Mouse (Mus musculus): ENCODE measurements around the gene U2af1l4. TPM values are rescaled to one million over a fixed set of nuclear protein-coding genes. Genes with fewer than 3 reads are reported as not detected.
A peak's percentile ranks its signal among the peaks of the same experiment; 100 is the strongest.

The U2af1l4 gene
- polyA plus RNA-seq, 1 experiment from 2014 or later: 85.6 TPM

DNA sequence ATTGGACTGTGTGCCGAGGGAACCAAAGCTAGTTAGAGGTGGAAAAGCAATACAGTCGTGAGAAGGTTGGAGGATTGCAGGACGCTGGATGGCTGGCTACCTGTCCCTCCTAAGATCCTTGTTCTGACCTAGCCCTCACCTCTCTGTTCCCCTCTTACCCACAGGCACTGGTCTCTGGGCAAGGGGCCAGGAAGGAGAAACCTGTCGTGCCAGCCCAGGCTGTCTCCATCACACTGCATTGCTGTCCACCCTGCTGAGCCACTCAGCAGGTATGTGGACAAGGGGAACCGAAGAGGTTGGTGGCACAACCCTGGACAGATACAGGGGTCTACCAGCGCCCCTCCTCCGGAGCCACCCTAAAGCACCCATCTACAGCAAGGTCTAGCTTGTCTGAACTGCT lies 37.5 kb downstream of the U2af1l4 start:
- ATAC-seq (ENCODE audit: extremely low read depth, insufficient number of reproducible peaks, low FRiP score, low TSS enrichment): no peak
- Histone ChIP-seq H3K9me3 (no peaks in the 10 kb centered on the region), H3K4me2 (peak overlapping the region; percentile 49; the same call in 1 of the 2 replicates), H3K27me3 (replicated peaks) (peaks cover 16% of the 10 kb centered on the region), H3K9ac (peak overlapping the region; percentile 21; the same call in 1 of the 2 replicates), H3K27ac (replicated peaks) (no peak overlapping the region), H3K4me1 (peaks cover 15% of the 10 kb centered on the region), H3K4me3 (no peak overlapping the region), H3K36me3 (no peaks in the 10 kb centered on the region)
- 55% methylated on average over 7 of the region's 7 CpGs for WGBS

GRCm38 (mm10) chr7:30602583-30602982 lies 39.5 kb downstream of the U2af1l4 start:
- H3K9me3 ChIP-seq: no peaks in the 10 kb centered on the region
- no peak overlapping the region for H3K4me2 ChIP-seq
- 0 out of 2 replicates have a peak, but pooled peaks cover 5% of the 10 kb centered on the region for H3K27me3 ChIP-seq (replicated peaks)
- H3K27ac ChIP-seq (replicated peaks): no peak overlapping the region
- no peaks in the 10 kb centered on the region for H3K36me3 ChIP-seq
- WGBS: 27% methylated on average over 3 of the region's 3 CpGs
- no peak overlapping the region for H3K4me3 ChIP-seq
- no peak for ATAC-seq (ENCODE audit: extremely low read depth, insufficient number of reproducible peaks, low FRiP score, low TSS enrichment)
- peaks cover 15% of the 10 kb centered on the region for H3K4me1 ChIP-seq
- H3K9ac ChIP-seq: no peak overlapping the region

- peaks cover 18% of the 10 kb centered on the region for H3K4me1 ChIP-seq
- H3K4me2 ChIP-seq: no peak overlapping the region
- H3K36me3 ChIP-seq: no peaks in the 10 kb centered on the region
- 41% methylated on average over 8 of the region's 8 CpGs for WGBS
- H3K9me3 ChIP-seq: no peaks in the 10 kb centered on the region
- H3K4me3 ChIP-seq: no peak overlapping the region
- no peak for ATAC-seq (ENCODE audit: extremely low read depth, insufficient number of reproducible peaks, low FRiP score, low TSS enrichment)
- no peak overlapping the region for H3K9ac ChIP-seq
- 0 out of 2 replicates have a peak, but pooled peaks cover 3% of the 10 kb centered on the region for H3K27me3 ChIP-seq (replicated peaks)
- no peak overlapping the region for H3K27ac ChIP-seq (replicated peaks)
Measured at GRCm38 (mm10) chr7:30604424-30604823, 41.3 kb downstream of the U2af1l4 start.

DNA sequence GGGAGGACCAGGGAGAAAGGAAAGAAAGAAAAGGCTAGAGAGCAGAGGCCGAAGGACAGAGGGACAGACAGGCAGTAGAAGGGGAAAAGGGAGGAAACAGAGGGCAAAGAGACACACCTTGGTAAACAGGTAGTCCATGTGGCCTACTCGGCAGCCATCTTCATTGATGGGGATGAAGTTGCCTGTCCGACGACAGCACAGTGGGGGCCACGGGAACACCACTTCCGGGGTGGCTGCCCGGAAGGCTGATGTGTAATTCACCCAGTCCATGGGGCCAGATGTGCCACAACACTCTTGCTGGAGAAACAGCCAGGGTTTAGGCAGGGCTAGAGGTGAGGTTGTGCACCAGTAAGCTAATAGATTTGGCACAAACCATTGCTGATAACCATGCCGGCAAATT lies 41.8 kb downstream of the U2af1l4 start:
- Histone ChIP-seq H3K9me3 (no peaks in the 10 kb centered on the region), H3K9ac (no peak overlapping the region), H3K27me3 (replicated peaks) (0 out of 2 replicates have a peak, but pooled peaks cover 3% of the 10 kb centered on the region), H3K4me3 (no peak overlapping the region), H3K27ac (replicated peaks) (no peak overlapping the region), H3K4me2 (no peak overlapping the region), H3K36me3 (no peaks in the 10 kb centered on the region), H3K4me1 (peaks cover 18% of the 10 kb centered on the region)
- no peak for ATAC-seq (ENCODE audit: extremely low read depth, insufficient number of reproducible peaks, low FRiP score, low TSS enrichment)
- WGBS: 76% methylated on average over 8 of the region's 8 CpGs

DNA sequence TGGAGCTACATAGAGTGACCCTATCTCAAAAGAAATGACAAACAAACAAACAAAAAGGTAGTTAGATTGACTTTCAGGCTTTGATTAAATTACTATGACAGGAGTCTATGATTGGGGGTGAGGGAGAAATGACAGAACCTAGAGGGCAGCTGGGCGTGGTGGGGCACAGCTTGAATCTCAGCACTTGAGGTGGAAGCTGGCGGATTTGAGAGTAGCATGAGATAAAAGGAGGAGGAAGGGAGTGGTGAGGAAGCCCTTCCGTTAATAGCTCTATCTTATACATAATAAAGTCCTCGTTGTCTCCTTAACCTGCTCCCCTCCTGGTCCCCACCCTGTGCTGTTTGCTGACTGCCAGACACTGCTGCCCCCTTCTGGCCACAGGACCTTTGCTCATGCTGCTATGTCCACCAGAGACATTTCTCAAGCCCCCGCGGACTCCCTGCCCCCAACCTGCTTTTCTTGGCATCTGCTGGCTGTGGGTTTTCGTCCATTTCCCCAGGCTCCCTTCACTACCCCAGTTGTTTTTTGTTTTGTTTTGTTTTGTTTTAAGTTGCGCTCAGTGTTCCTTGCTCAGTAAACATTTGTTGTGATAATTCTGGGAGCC lies 44.7 kb downstream of the U2af1l4 start:
- Histone ChIP-seq H3K4me3 (no peak overlapping the region), H3K27ac (replicated peaks) (no peak overlapping the region), H3K4me2 (no peak overlapping the region), H3K36me3 (no peaks in the 10 kb centered on the region), H3K27me3 (replicated peaks) (0 out of 2 replicates have a peak, but pooled peaks cover 3% of the 10 kb centered on the region), H3K9me3 (no peaks in the 10 kb centered on the region), H3K4me1 (peaks cover 14% of the 10 kb centered on the region), H3K9ac (no peak overlapping the region)
- WGBS: 21% methylated on average over 8 of the region's 8 CpGs
- no peak for ATAC-seq (ENCODE audit: extremely low read depth, insufficient number of reproducible peaks, low FRiP score, low TSS enrichment)

DNA sequence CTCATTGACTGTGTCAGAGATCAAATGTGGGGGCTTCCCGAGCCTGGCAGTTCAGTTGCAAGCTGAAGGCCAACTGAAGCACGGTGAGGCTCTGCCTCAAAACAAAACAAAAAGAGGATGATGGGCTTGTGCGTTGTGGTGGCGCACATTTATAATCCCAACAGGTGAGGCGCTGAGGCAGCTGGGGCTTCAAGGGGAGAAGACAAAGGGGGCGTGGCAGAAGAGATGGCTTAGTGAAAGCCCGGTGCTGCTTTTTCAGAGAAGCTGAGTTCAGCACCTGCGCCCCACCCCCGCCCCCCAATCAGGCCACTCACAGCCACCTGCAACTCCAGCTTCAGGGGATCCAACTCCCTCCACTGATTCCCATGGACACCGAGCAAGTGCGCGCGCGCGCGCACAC lies 45.4 kb downstream of the U2af1l4 start:
- Histone ChIP-seq H3K9ac (no peak overlapping the region), H3K4me3 (no peak overlapping the region)
- WGBS: 48% methylated on average over 16 of the region's 16 CpGs

DNA sequence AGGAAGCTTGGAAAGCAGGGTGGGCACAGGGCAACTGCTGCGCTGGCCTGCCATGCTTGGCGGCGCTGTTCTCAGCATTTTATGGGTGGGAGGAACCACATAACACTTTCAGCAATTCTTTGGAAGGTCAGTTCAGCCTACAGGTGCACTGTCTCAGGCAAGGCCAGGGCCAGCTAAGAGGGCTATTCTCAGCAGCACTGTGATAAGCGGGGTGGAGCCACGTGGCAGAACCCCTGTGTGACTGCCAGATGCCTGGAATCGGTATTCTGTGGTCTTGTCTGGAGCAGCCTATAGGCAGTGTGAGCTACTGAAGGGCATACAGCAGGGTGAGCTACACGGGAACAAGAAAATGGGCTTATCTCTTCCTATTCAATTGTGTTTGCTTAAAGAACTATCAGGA lies 46.9 kb downstream of the U2af1l4 start:
- Histone ChIP-seq H3K4me2 (no peak overlapping the region), H3K4me1 (peaks cover 14% of the 10 kb centered on the region), H3K27ac (replicated peaks) (peak overlapping the region; percentile 13; the same call in 1 of the 2 replicates), H3K9ac (no peak overlapping the region), H3K36me3 (peaks cover 1% of the 10 kb centered on the region; the same call in 1 of the 2 replicates), H3K4me3 (no peak overlapping the region), H3K9me3 (no peaks in the 10 kb centered on the region), H3K27me3 (replicated peaks) (0 out of 2 replicates have a peak, but pooled peaks cover 3% of the 10 kb centered on the region)
- peak; percentile 45; the same call in 1 of the 2 replicates for ATAC-seq (ENCODE audit: extremely low read depth, insufficient number of reproducible peaks, low FRiP score, low TSS enrichment)
- WGBS: 27% methylated on average over 7 of the region's 7 CpGs

More for the DNA sequence above, 45.4 kb downstream of the U2af1l4 start:
- Histone ChIP-seq H3K27ac (replicated peaks) (no peak overlapping the region), H3K36me3 (no peaks in the 10 kb centered on the region), H3K4me2 (no peak overlapping the region), H3K4me1 (peaks cover 14% of the 10 kb centered on the region), H3K27me3 (replicated peaks) (0 out of 2 replicates have a peak, but pooled peaks cover 3% of the 10 kb centered on the region), H3K9me3 (no peaks in the 10 kb centered on the region)
- no peak for ATAC-seq (ENCODE audit: extremely low read depth, insufficient number of reproducible peaks, low FRiP score, low TSS enrichment)

DNA sequence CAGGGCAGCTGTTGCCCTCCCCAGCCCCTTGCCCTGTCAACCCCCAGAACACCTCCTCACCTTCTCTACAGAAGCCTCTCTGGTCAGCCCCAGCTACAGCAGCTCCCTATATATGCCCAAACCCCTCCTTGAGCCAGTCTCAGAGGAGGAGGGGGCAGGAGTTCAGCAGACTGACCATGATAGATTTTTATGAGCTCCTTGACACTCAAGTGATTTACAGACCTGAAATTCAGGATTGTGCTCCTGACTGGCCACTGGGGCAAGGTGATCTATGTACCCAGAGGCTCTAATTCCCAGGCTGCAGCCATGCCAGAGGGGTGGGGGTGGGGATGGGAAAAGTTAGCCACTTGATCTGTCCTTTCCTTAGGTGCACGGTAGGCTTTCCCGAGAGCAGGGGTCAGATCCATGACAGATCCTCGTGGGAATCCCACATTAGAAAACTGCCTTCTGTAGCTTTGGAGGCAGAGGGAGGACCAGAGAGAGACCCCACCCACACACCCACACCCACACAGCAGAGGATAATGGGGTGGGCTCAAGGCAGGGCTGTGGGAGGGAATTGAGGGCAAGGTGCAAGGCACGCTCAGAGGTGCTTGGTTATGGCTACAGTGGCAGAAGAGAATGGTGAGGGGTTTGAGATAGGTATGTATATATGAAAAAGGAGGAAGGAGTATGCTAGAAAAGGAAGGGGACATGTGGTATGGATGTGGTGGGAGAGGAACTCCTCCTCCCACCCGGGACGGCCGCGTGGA lies 49.7 kb downstream of the U2af1l4 start, which contains the start of gene Upk1a:
Gene Upk1a, minus strand, starts transcription at position 194 of the 749 bp plus-strand sequence.
- Histone ChIP-seq H3K27me3 (replicated peaks) (0 out of 2 replicates have a peak, but pooled peaks cover 3% of the 10 kb centered on the region), H3K4me3 (no peak within 1 kb of the TSS), H3K27ac (replicated peaks) (no peak within 1 kb of the TSS), H3K9me3 (no peaks in the 10 kb centered on the region), H3K4me1 (peaks cover 14% of the 10 kb centered on the region), H3K9ac (no peak within 1 kb of the TSS), H3K36me3 (peaks cover 29% of the 10 kb centered on the region), H3K4me2 (no peak within 1 kb of the TSS)
- ATAC-seq (ENCODE audit: extremely low read depth, insufficient number of reproducible peaks, low FRiP score, low TSS enrichment): no peak
- 77% methylated on average over 8 of the region's 8 CpGs for WGBS

GRCm38 (mm10) chr7:30613529-30614112 lies 50.5 kb downstream of the U2af1l4 start:
- Histone ChIP-seq H3K4me2 (no peak overlapping the region), H3K36me3 (peaks cover 37% of the 10 kb centered on the region), H3K9me3 (no peaks in the 10 kb centered on the region), H3K27me3 (replicated peaks) (no peaks in the 10 kb centered on the region), H3K27ac (replicated peaks) (no peak overlapping the region), H3K4me1 (peaks cover 10% of the 10 kb centered on the region), H3K4me3 (no peak overlapping the region), H3K9ac (no peak overlapping the region)
- no peak for ATAC-seq (ENCODE audit: extremely low read depth, insufficient number of reproducible peaks, low FRiP score, low TSS enrichment)
- 21% methylated on average over 14 of the region's 14 CpGs for WGBS

DNA sequence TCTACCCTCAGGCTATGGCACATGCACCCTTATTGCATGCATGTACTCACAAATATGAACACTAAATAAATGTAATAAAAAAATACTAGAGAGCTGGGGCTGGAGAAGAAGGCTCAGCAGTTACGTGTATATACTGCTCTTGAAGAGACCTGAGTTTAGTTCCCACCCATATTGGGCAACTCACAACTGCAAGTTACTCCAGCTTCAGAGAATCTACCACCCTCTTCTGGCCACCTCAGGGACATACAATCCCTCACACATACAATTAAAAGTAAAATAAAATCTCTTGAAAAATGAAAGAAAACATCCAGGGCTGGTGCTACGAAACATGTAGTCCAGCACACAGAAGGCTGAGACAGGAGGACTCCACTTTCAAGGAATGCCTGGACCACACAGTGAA lies 51.4 kb downstream of the U2af1l4 start:
- Histone ChIP-seq H3K4me3 (no peak overlapping the region), H3K9me3 (no peaks in the 10 kb centered on the region), H3K4me2 (no peak overlapping the region), H3K36me3 (peaks cover 45% of the 10 kb centered on the region), H3K27ac (replicated peaks) (no peak overlapping the region), H3K4me1 (peaks cover 10% of the 10 kb centered on the region), H3K27me3 (replicated peaks) (no peaks in the 10 kb centered on the region), H3K9ac (no peak overlapping the region)
- 68% methylated on average over 2 of the region's 2 CpGs for WGBS
- no peak for ATAC-seq (ENCODE audit: extremely low read depth, insufficient number of reproducible peaks, low FRiP score, low TSS enrichment)
